19 mouse cellular contexts compared by ENCODE assay signal in genomic region chr8:109945153-109945632, GRCm38 (mm10). TPM values are rescaled to one million over a fixed set of nuclear protein-coding genes. Genes with fewer than 3 reads are reported as not detected.
DNase-seq lines count a peak whose midpoint lies in the region; ATAC-seq and TF ChIP-seq lines count a peak whose summit lies in the region.
"Had no signal": no experiment of that assay in that cellular context is flagged by ENCODE, and none has a peak within 500 bp of the region (broad histone marks: within the 10 kb centered on the region; RNA-seq: fewer than 3 reads in every experiment).

No protein-coding gene starts in this region.

- H3K9me3 ChIP-seq in midbrain, postnatal 0 days (ENCODE audit: low read length) = no peaks in the 10 kb centered on the region
- no peaks in the 10 kb centered on the region for H3K9me3 ChIP-seq in midbrain, embryonic 13.5 days
- no peaks in the 10 kb centered on the region for H3K9me3 ChIP-seq in heart, embryonic 10.5 days
- H3K9me3 ChIP-seq: forebrain, embryonic 10.5 days; liver, embryonic 15.5 days; neural tube, embryonic 15.5 days had no signal

- no peak overlapping the region for H3K27ac ChIP-seq in midbrain, postnatal 0 days (ENCODE audit: low read depth, low read length)
- H3K27ac ChIP-seq in midbrain, embryonic 13.5 days = no peak overlapping the region
- no peak overlapping the region for H3K27ac ChIP-seq in left cerebral cortex, adult 2 months
- H3K27ac ChIP-seq in heart, embryonic 10.5 days = no peak overlapping the region
- H3K27ac ChIP-seq: forebrain, embryonic 10.5 days; liver, embryonic 15.5 days; macrophage; neural tube, embryonic 15.5 days had no signal

- no peaks in the 10 kb centered on the region for H3K27me3 ChIP-seq in midbrain, postnatal 0 days (ENCODE audit: insufficient read depth, low read length)
- H3K27me3 ChIP-seq in midbrain, embryonic 13.5 days = 0 out of 2 replicates have a peak, but pooled peaks cover 3% of the 10 kb centered on the region
- peaks cover 34% of the 10 kb centered on the region for H3K27me3 ChIP-seq in heart, embryonic 10.5 days (ENCODE audit: insufficient read depth, poor library complexity, severe bottlenecking)
- H3K27me3 ChIP-seq: neural tube, embryonic 15.5 days had no signal

- H3K9ac ChIP-seq in midbrain, postnatal 0 days (replicated peaks; ENCODE audit: low read length, poor library complexity, severe bottlenecking) = no peak overlapping the region
- no peak overlapping the region for H3K9ac ChIP-seq in midbrain, embryonic 13.5 days (replicated peaks)
- H3K9ac ChIP-seq: liver, embryonic 15.5 days; neural tube, embryonic 15.5 days had no signal

- H3K4me1 ChIP-seq in midbrain, postnatal 0 days (ENCODE audit: insufficient read depth, low read length) = no peaks in the 10 kb centered on the region
- peaks cover 16% of the 10 kb centered on the region for H3K4me1 ChIP-seq in midbrain, embryonic 13.5 days (replicated peaks)
- peaks cover 13% of the 10 kb centered on the region for H3K4me1 ChIP-seq in heart, embryonic 10.5 days

- TF ChIP-seq CTCF in midbrain, postnatal 0 days (IDR thresholded peaks at IDR 0.05) = no peak
- TF ChIP-seq CTCF in left cerebral cortex, adult 2 months (IDR thresholded peaks at IDR 0.05) = no peak

- DNase-seq in midbrain, postnatal 0 days (ENCODE audit: low spot score) = peak; percentile 33
- DNase-seq in hindlimb bud, embryonic 11.5 days (ENCODE audit: extremely low spot score, low read depth, low spot score) = peak; percentile 41
- DNase-seq in kidney, postnatal 25 days = peak; percentile 57 to 78
- no peak for DNase-seq in left cerebral cortex, adult 2 months (ENCODE audit: extremely low spot score in 1 of 2, low spot score in 2 of 2)
- no peak for DNase-seq in testis, postnatal 10 days (ENCODE audit: low spot score)
- no peak for DNase-seq in heart, embryonic 10.5 days (ENCODE audit: low spot score)
- DNase-seq: cerebellum, adult 9-10 months; thymus, postnatal 4 days had no signal

- ATAC-seq in midbrain, postnatal 0 days (ENCODE audit: low FRiP score) = no peak
- no peak for ATAC-seq in midbrain, embryonic 13.5 days
- ATAC-seq: activated CD4-positive, CD25-positive, alpha-beta regulatory T cell, adult 4 months had no signal

- no peak overlapping the region for H3K4me2 ChIP-seq in midbrain, postnatal 0 days (ENCODE audit: low read depth, low read length, poor library complexity, severe bottlenecking)
- H3K4me2 ChIP-seq in midbrain, embryonic 13.5 days (replicated peaks) = no peak overlapping the region
- H3K4me2 ChIP-seq: heart, embryonic 11.5 days; liver, embryonic 15.5 days; neural tube, embryonic 15.5 days had no signal

- no peak overlapping the region for H3K4me3 ChIP-seq in midbrain, postnatal 0 days (ENCODE audit: low read depth, low read length)
- H3K4me3 ChIP-seq in midbrain, embryonic 13.5 days (replicated peaks) = no peak overlapping the region
- no peak overlapping the region for H3K4me3 ChIP-seq in left cerebral cortex, adult 2 months
- H3K4me3 ChIP-seq in heart, embryonic 10.5 days = no peak overlapping the region
- H3K4me3 ChIP-seq: forebrain, embryonic 10.5 days; liver, embryonic 15.5 days; neural tube, embryonic 15.5 days had no signal

- 57% methylated on average over 9 of the region's 9 CpGs for WGBS in midbrain, postnatal 0 days
- 55% methylated on average over 9 of the region's 9 CpGs for WGBS in midbrain, embryonic 13.5 days
- 50% methylated on average over 9 of the region's 9 CpGs for WGBS in heart, embryonic 10.5 days

- peaks cover 21% of the 10 kb centered on the region for H3K36me3 ChIP-seq in midbrain, postnatal 0 days (ENCODE audit: insufficient read depth, low read length)
- H3K36me3 ChIP-seq in midbrain, embryonic 13.5 days = peaks cover 29% of the 10 kb centered on the region
- H3K36me3 ChIP-seq in heart, embryonic 10.5 days = peaks cover 9% of the 10 kb centered on the region

- intact Hi-C loops in left cerebral cortex, adult 2 months (cut with DNase I) = no loop called here

RNA-seq across cellular contexts. Expression of gene Marveld3, which starts 16.8 kb away (rescaled TPM):
- 0.47 and 1.4 TPM in 2 replicates for total RNA-seq in midbrain, postnatal 0 days (2014; rRNA removed)
- polyA plus RNA-seq in midbrain, postnatal 0 days (2015; fragmentation: Nextera tagmentation; extraction: Ambion mirVana) = 1.1 and 1.6 TPM in 2 replicates
- polyA plus RNA-seq in midbrain, embryonic 13.5 days (2015; fragmentation: Nextera tagmentation; extraction: Ambion mirVana) = 1.1 and 1.3 TPM in 2 replicates
- under 1 TPM; 0.23 to 0.81 TPM for total RNA-seq in left cerebral cortex, adult 2 months (2021)
- 0.10 and 0.68 TPM in 2 replicates for polyA plus RNA-seq in heart, embryonic 10.5 days (2016; fragmentation: Nextera tagmentation; extraction: Ambion mirVana)
- total RNA-seq: gastrocnemius, adult 8-10 months; hematopoietic stem cell, adult 5-6 weeks had no signal
- polyA plus RNA-seq: activated CD4-positive, CD25-positive, alpha-beta regulatory T cell, adult 4 months; heart, embryonic 11.5 days; macrophage had no signal

RNA-seq across cellular contexts. Expression of gene Tat, which starts 45.0 kb away (rescaled TPM):
- not detected in 2 replicates for total RNA-seq in midbrain, postnatal 0 days (2014; rRNA removed)
- 0.14 and 0.15 TPM in 2 replicates for polyA plus RNA-seq in midbrain, postnatal 0 days (2015; fragmentation: Nextera tagmentation; extraction: Ambion mirVana)
- polyA plus RNA-seq in midbrain, embryonic 13.5 days (2015; fragmentation: Nextera tagmentation; extraction: Ambion mirVana) = not detected in 2 replicates
- total RNA-seq in left cerebral cortex, adult 2 months (2021) = not detected
- not detected in 2 replicates for polyA plus RNA-seq in heart, embryonic 10.5 days (2016; fragmentation: Nextera tagmentation; extraction: Ambion mirVana)
- total RNA-seq: hematopoietic stem cell, adult 5-6 weeks had no signal
- polyA plus RNA-seq: activated CD4-positive, CD25-positive, alpha-beta regulatory T cell, adult 4 months; embryonic facial prominence, embryonic 11.5 days; forebrain, embryonic 10.5 days; heart, embryonic 11.5 days; macrophage; neural tube, embryonic 15.5 days; stomach, embryonic 14.5 days had no signal

Comparison
In these comparisons a context has a peak if more than half of its experiments do, and no peak if none do; other contexts are left out.
1. DNase-seq: peak in midbrain, postnatal 0 days (single experiment), hindlimb bud, embryonic 11.5 days (single experiment) and kidney, postnatal 25 days (2 of 2); none in left cerebral cortex, adult 2 months (0 of 2), testis, postnatal 10 days (single experiment) and heart, embryonic 10.5 days (single experiment).